Mouse (Mus musculus): Measurements from ENCODE around the gene Ncapg. TPM values are rescaled to one million over a fixed set of nuclear protein-coding genes. Genes with fewer than 3 reads are reported as not detected.

Gene Ncapg
- total RNA-seq, 2 experiments from 2014 or later, result 70.5 to 107 TPM

- peak; percentile 78 for ATAC-seq (replicated peaks; ENCODE audit: poor library complexity)
These were observed 21.1 kb downstream of the Ncapg start for GRCm38 (mm10) chr5:45690802-45691201.

GRCm38 (mm10) chr5:45691678-45692077 lies 22.0 kb downstream of the Ncapg start:
- no peak for ATAC-seq (replicated peaks; ENCODE audit: poor library complexity)

GRCm38 (mm10) chr5:45706811-45707210 lies 37.1 kb downstream of the Ncapg start:
- ATAC-seq (replicated peaks; ENCODE audit: poor library complexity), result peak; percentile 59

GRCm38 (mm10) chr5:45709653-45710052 lies 39.9 kb downstream of the Ncapg start:
- ATAC-seq (replicated peaks; ENCODE audit: poor library complexity), result peak; percentile 84

GRCm38 (mm10) chr5:45718848-45719488 lies 49.2 kb downstream of the Ncapg start:
- peak; percentile 93 for ATAC-seq (replicated peaks; ENCODE audit: poor library complexity)

- ATAC-seq (replicated peaks; ENCODE audit: poor library complexity), result no peak
These were observed 64.0 kb downstream of the Ncapg start for GRCm38 (mm10) chr5:45733751-45734150.

- no peak for ATAC-seq (replicated peaks; ENCODE audit: poor library complexity)
These were observed 68.2 kb downstream of the Ncapg start for GRCm38 (mm10) chr5:45737911-45738310.

Other genes starting within 250 kb of the Ncapg start
- 121 and 133 TPM in 2 replicates for gene Qdpr, start 219.7 kb upstream of the Ncapg start, total RNA-seq (2015)
- 39.5 and 52.2 TPM in 2 replicates for gene Qdpr, start 219.7 kb upstream of the Ncapg start, total RNA-seq (2017)
- not detected in 2 replicates for gene Clrn2, start 216.2 kb upstream of the Ncapg start, total RNA-seq (2015)
- gene Clrn2, start 216.2 kb upstream of the Ncapg start, total RNA-seq (2017), result not detected in 2 replicates
- gene Lap3, start 176.5 kb upstream of the Ncapg start, total RNA-seq (2015), result 56.3 and 61.9 TPM in 2 replicates
- gene Lap3, start 176.5 kb upstream of the Ncapg start, total RNA-seq (2017), result 57.5 and 63.4 TPM in 2 replicates
- 100 and 109 TPM in 2 replicates for gene Med28, start 149.7 kb upstream of the Ncapg start, total RNA-seq (2015)
- gene Med28, start 149.7 kb upstream of the Ncapg start, total RNA-seq (2017), result 41.2 and 49.0 TPM in 2 replicates
- gene Fam184b, start 30.3 kb upstream of the Ncapg start, total RNA-seq (2015), result not detected in 2 replicates
- gene Fam184b, start 30.3 kb upstream of the Ncapg start, total RNA-seq (2017), result not detected in 2 replicates
- 38.7 and 39.0 TPM in 2 replicates for gene Lcorl, start 187.7 kb downstream of the Ncapg start, total RNA-seq (2015)
- 33.4 and 34.2 TPM in 2 replicates for gene Lcorl, start 187.7 kb downstream of the Ncapg start, total RNA-seq (2017)